Mouse (Mus musculus): ENCODE results near the gene Ppih.
A peak's percentile ranks its signal among the peaks of the same experiment; 100 is the strongest.

Ppih gene

DNA sequence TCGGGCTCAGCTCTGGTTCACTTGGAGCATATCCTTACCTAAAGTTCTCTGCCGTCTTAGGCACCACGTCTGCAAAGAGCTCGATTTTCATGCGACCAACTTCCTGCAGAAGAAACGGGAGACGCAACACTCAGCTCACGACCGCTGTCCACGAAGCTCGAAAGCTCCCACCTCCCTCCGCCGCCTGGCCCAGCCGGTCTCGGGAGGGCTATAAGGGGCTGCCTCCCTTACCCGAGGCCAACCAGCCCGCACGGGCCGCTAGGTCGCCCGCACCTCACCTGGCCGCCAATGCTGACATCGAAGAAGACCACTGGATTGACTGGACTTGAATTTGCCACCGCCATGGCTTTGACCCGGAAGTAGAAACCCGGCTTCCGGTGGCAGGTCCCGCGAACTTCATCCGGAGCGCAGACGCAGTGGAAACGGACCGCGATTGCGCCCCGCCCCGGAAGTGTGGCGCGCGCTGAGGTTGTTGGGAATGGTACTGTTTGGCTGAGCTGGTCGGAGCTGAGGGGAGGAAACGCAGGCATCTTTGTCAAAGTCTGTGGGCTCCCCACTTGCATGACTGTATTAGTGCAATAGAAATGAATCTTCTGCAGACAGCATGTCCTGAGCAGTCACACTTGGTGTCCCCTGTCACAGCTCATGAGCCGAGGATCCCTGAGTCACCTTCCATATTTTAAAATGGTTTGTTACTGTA lies at the start of gene Ppih:
Gene Ppih (minus strand): TSS at position 416 of the 700 bp plus-strand sequence.
- peak; percentile 89 to 94 for DNase-seq (ENCODE audit: low spot score in 2 of 2)

DNA sequence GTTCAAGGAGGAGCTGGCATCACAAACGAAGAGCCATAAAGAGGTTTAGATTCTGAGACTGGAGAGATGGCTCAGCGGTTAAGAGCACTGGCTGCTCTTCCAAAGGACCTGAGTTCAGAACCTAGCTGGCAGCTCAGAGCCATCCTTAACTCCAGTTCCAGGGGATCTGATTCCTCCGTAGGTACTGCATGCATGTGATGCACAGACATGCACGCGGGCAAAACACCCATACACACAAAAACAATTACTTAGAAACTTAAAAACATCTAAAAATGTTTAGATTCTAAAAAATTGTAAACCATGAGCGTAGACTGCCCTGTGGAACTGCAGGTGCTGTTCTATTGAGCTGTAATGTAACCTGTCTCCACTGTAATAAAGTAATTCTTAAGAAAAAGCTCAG lies 49.1 kb upstream of the Ppih start:
- no peak for DNase-seq (ENCODE audit: low spot score in 2 of 2)

DNA sequence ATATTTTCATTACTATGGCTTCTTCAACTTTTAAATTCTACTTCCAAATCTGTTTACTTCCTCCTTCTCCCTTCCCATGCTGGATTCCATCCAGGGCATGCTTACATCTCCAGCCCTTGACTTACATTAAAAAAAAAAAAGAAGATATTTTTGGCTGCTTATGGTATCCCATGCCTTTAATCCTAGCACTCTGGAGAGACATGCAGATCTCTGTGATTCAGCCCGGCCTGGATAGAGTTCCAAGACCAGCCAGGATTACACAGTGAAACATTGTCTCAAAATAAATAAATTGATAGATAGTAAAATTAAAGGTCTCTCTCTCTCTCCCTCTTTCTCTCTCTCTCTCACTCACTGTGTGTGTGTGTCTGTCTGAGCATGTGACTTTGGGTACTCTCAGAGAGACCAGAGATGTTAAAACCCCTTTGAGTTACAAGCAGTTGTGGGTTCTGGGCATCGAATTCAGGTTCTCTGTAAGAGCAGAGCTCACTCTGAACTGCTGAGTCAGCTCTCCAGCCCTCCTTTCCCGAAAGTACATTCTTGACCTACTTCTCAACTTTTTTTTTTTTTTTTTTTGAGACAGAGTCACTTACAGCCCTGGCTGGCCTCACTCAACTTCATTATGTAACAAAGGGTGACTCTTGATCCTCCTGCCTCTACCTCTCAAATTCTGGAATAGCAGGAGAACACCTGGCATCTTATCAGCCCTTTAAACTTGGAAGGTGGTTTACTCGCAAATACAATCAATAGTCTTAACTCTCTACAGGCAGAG lies 46.6 kb upstream of the Ppih start:
- DNase-seq (ENCODE audit: low spot score in 2 of 2) = no peak

DNA sequence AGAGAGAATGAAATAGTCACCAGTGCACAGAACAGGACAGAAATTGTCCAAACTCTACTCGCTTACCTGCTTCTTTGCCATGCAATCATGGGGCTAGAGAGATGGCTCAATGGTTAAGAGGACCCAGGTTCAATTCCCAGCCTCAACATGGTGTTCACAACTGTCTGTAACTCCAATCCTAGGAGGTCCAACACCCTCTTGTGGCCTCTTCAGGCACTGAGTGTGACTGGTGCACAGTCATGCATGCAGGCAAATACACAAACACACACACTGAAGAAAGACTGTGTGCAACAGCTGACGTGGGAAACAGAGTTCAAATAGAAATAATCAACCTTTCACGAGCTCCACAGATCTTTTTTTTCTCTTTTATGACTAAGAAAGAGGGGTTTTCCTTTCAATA lies 41.9 kb upstream of the Ppih start:
- DNase-seq (ENCODE audit: low spot score in 2 of 2) = no peak

DNA sequence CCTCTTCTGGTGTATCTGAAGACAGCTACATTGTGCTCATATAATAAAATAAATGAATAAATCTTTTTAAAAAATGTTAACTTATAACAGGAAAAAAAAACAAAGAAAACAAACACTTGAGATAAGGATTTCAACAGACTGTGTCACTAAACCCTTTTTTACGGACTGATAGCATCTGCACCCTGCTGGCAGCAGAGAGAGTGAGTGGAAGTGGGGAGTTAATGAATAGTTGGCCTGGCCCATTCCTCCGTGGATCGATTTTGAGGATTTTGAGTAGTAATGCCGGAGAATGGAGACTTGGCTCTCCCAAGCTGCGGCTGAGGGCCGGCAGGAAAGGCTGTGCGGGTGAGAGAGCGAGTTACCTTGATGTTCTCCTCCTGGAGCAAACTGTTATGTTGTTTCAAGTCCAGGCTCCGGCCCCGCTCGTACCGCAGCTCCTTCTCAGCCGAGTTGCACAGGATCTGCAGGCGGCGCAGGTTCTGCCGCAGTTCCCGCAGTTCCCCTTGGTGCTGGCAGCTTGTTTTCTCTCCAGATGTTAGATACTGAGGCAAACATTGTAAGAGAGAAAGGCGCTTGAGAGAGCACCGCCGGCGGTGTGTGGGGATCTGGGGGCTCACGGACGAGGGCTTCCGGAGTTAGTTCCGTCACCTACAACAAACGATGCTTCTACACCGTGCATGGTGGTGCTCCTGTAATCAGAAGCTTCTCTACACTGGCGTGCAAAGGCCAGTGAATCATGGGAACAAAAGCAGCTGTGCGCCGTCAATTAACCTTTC lies 39.0 kb upstream of the Ppih start:
- DNase-seq (ENCODE audit: low spot score in 2 of 2) = no peak

GRCm38 (mm10) chr4:119345508-119345907 lies 25.2 kb upstream of the Ppih start:
- DNase-seq (ENCODE audit: low spot score in 2 of 2) = no peak

GRCm38 (mm10) chr4:119338861-119339361 lies 18.6 kb upstream of the Ppih start:
- DNase-seq (ENCODE audit: low spot score in 2 of 2) = peak in 1 of 2 experiments; percentile 9

DNA sequence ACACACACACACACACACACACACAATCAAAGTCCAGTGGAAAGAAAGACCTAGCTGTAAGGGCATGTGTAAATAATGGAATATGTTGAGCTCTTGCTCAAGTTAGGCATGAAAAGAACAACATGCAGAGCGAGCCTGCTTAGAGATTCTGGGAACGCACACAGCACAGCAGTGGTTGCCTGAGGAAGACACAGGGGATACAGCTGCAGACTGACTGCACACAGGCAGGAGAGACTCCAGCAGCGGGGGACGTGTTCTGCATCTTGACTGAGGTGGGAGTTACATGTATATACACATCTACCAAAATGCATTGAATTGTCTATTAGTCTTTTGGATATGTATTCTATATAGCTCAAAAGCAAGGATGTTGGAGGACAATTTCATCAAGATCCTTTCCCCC lies 18.1 kb upstream of the Ppih start:
- DNase-seq (ENCODE audit: low spot score in 2 of 2) = no peak

- DNase-seq (ENCODE audit: low spot score in 2 of 2) = no peak
These were observed 13.1 kb upstream of the Ppih start for GRCm38 (mm10) chr4:119333487-119333886.

- no peak for DNase-seq (ENCODE audit: low spot score in 2 of 2)
These were observed 677 bp upstream of the Ppih start for GRCm38 (mm10) chr4:119320896-119321550.

- no peak for DNase-seq (ENCODE audit: low spot score in 2 of 2)
These were observed 6.6 kb downstream of the Ppih start for GRCm38 (mm10) chr4:119313756-119314155.

DNA sequence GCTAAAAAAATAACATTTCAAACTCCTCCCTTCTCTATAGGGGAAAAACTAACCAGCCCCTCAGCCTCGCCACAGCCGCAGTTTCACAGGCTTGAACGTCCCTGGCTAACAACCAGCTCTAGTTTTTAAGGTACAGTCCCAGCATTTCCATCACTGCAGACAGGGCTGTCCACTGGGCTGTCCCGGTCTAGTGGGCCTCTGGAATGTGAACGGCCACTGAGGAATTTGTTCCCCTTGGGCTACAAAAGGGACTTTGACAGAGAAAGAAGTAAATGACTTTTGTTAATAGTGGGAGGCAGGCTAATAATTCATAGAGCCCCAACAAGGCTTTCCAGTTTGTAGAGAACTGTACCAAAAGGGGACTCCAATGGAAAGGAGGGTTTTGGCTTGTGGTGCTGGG lies 14.9 kb downstream of the Ppih start:
- DNase-seq (ENCODE audit: low spot score in 2 of 2) = no peak

GRCm38 (mm10) chr4:119303291-119303690 lies 17.1 kb downstream of the Ppih start:
- DNase-seq (ENCODE audit: low spot score in 2 of 2) = no peak

DNA sequence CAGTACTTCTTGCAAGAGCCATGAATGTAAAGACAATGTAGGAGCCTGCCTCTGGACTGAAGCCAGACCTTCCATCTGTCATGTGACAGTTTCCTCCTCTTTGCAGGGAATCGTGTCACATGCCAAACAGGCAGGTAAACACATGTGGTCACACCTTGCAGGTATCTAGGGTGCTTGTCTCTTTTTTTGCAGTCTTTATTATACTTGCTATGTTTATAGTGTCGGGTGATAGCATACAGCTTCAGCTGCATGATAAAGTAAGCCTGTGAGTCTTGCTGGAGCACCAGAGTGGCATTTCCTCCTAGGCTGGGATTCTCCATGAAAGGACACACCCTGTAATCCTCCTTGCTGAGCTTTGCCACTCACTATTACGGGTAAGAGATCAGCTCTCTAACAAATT lies 18.6 kb downstream of the Ppih start:
- no peak for DNase-seq (ENCODE audit: low spot score in 2 of 2)

- DNase-seq (ENCODE audit: low spot score in 2 of 2) = no peak
These were observed 19.6 kb downstream of the Ppih start for GRCm38 (mm10) chr4:119300761-119301160.

- DNase-seq (ENCODE audit: low spot score in 2 of 2) = no peak
These were observed 23.0 kb downstream of the Ppih start for GRCm38 (mm10) chr4:119297361-119297760.

DNA sequence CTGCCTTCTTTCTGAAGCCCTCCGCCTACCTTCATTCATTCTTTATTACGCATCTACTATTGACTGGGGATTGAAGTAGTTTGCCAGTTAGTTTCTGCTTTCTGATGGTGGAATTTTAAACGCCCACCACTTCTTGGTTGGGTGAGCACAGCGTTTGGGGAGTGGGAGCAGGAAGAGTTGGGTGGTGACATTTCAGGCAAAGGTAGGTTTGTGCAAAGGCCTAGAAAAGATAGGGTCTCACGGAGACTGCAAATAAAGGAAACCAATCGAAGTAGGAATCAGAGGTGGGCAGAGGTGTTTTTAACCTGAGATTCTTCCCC lies 25.3 kb downstream of the Ppih start:
- no peak for DNase-seq (ENCODE audit: low spot score in 2 of 2)

DNA sequence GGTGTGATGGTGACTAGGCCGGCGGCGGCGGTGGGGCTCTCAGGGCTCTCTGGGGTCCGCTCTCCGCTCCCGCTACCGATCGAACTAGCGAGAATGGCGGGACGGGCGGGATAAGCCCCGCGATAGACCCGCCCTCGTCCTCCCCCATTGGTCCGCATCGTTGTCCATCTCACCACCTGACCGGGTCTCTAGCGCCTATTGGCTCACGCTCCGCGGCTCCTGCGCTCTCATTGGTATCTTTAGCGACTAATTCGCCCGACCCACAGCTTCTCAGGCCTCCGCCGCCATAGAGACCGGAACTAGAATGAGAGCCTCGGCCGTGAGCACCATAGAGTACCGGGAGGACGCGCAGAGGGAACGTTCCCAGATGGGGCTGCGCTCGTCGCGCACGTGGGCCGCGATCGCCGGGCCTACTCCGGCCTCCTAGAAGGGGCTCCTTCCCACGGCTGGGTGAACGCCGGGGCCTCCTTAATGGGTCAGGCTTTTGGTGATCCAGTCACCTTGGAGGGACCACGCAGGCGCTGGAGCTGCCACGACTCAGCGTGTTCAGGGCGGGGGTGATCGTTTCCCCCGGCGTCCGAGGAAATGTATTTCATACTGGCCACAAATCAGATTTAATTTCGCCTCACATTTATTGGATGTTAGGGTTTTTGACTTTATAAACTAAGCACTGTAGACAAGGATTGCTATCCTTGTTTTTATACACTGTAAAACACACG lies 25.8 kb downstream of the Ppih start, which contains the start of gene Ybx1:
Gene Ybx1 (minus strand): TSS at position 190 of the 719 bp plus-strand sequence.
- DNase-seq (ENCODE audit: low spot score in 2 of 2) = peak; percentile 100

DNA sequence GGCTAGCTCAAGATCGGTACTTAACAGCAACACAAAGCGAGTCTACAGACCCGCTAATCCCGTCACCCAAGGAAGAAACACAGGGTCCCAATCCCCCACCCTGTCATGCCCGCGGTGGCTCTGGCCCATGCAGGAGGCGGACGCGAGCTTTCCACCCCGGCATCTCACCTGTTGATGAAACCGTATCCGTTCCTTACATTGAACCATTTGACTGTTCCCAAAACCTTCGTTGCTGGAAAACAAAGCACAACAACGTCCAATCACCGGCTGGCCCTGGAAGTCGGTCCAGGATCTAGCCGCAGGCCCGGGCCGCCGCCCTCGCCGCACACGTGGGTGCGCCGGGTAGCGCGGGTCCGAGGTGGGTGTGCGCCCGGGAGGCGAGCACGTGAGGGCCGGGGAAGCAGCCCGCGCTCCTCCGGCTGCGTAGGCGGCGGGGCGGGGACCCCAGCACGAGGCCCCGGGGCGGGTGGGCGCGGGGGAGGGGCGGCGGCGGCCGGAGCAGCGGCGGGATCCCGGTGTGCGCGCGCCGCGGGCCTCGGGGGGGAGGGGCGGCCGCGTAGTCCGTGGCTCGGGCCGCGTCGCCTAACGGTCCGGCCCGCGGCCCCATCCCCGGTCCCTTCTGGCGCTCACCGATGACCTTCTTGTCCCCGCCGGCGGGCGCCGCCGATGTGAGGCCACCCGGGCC lies 26.6 kb downstream of the Ppih start:
- DNase-seq (ENCODE audit: low spot score in 2 of 2) = peak; percentile 9 to 20

DNA sequence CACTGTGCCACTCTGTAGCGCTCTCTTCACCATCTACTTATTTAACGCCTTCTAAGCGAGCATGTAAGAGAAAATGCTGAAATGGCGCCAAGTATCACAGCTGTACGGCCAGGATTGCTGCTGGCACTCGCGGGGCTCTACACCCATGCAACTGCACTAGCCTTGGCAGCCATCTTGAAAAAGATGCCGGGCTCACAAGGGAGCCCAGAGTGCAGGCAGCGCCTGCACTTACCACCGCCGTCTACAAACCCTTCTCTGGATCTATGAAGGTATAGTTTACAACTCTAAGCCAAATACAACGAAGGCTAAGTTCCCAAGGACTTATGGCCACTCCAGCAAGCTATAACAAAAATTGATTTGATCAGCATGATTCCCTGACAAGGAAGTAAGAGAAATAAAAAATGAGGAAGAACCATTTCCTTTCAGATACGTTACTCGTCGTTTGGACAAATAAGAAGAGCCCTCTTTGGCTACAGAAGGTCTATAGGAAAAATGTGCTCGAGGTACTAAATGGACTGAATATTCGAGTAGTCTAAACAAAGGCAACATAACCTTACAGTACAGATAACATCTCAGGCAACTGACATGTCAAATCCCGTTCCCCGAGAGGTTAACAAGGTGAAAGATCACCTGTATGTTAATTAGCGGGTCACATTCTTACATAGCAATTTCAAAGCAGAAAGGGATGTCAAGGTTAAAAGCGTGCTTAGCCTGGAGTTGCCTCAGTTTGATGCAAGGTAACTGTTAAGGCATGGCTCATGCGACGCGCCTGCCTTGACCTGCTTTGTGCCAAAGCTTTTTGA lies 27.4 kb downstream of the Ppih start:
- peak; percentile 28 to 36 for DNase-seq (ENCODE audit: low spot score in 2 of 2)

Measured in frontal cortex, postnatal 25 days (tissue).